Mouse (Mus musculus) ES-CJ7 (cell line): ENCODE data around the gene Litaf.
"Not testable (repeated sequence)": the region's sequence is repeated elsewhere in the genome, so short reads cannot be mapped to it uniquely, and the experiment has no call there.

Experiments
- DNase-seq: peaks from one replicate; pipeline ENCODE4 v3.0.0; 2011; ENCODE audit warnings: low read depth, low spot score

Litaf gene

GRCm38 (mm10) chr16:10958307-10958706 lies 107.7 kb downstream of the Litaf start:
- DNase-seq: not testable (repeated sequence)

- DNase-seq: peak; percentile 22
Measured at GRCm38 (mm10) chr16:10957794-10958193, 108.2 kb downstream of the Litaf start.

GRCm38 (mm10) chr16:10956938-10957685 lies 108.8 kb downstream of the Litaf start:
- no peak for DNase-seq

GRCm38 (mm10) chr16:10955078-10955477 lies 110.9 kb downstream of the Litaf start:
- DNase-seq: no peak

DNA sequence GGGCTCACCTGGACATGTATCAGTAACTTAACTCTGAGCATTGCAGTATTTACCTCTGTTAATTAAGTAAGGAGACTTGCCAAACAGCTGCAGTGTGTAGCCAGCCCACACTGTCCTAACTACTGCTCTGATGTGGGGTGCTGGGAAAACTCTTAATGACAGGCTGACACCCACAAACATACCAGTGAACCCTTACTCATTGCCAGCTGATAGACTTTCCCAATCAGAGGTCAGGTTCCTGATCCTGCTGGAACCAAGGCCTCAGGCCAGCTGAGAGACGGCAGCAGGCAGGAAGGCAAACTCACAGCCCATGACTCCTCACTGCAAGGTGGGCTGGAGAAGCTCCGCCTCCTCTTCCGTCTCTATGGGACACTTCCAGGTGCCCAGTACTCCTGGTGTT lies 113.1 kb downstream of the Litaf start:
- no peak for DNase-seq

- DNase-seq: no peak
Measured at GRCm38 (mm10) chr16:10952071-10952470, 113.9 kb downstream of the Litaf start.

DNA sequence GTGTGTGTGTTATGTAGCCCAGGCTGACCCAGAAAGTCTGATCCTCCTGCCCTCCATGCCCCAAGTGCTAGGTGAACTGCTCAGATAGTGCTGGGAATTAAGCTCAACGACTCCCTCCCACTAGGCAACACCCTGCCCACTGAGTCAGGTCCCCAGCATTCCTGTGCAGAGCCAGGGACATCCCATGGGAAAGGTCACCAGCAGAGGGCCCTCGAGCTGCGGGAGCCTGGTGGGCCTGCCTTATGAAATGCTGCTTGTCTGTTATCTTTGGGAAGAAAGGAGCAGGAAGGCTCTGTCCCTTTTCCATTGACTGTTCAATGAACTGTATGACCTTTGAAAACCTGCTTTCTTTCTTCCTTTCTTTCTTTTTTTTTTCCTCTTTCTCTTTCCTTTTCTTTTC lies 114.4 kb downstream of the Litaf start:
- DNase-seq: peak; percentile 66

GRCm38 (mm10) chr16:10950539-10950938 lies 115.4 kb downstream of the Litaf start:
- peak; percentile 40 for DNase-seq

DNA sequence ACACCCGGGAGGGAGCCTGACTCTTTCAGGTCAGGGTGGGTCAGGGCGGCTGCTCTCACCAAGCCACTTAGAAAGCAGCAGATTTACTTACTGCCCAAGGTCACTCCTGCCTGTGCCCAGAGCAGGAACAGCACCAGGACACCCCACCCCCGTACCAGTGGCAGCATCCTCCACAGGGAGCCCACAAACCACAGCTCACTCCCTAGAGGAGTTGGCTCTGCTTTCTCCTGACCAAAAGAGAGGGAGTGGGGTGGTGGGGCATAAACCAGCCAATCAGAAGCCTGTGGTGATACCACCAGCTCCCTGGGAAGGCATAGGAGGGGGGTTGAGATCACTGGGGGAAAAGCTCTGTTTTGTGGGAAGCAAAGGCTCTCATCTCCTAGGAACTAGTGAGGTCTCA lies 118.2 kb downstream of the Litaf start:
- DNase-seq: peak; percentile 31

DNA sequence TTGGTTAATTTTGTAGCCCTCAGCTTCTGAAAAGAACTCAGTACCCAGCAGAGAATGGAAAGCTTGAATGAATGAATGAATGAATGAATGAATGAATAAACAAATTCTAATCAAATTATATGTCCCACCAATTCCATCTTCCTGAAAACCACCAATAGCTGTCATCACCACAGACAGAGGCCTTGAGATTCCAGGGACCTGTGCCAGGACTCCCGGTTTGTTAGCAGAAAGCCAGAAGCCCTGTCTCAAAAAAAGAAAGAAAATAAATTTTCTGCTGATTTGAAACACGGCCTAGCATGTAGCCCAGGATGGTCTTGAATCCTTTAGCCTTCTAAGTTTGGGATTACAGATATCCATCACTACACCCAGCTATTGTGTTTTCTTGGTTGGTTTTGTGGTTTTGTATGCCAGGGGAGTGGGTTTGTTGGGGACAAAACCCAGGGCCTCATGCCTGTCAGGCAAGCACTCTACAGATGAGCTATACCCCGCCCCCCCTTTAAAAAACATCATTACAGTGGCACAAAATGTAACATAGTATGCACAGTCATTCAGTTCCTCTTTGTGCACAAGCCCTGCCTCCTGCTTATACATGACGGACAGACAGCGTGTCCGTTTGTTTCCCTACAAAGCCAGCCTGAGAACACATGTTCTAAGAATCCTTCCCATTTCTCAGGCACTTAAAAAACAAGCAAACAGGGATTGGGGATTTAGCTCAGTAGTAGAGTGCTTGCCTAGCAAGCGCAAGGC lies 120.4 kb downstream of the Litaf start:
- DNase-seq: no peak

DNA sequence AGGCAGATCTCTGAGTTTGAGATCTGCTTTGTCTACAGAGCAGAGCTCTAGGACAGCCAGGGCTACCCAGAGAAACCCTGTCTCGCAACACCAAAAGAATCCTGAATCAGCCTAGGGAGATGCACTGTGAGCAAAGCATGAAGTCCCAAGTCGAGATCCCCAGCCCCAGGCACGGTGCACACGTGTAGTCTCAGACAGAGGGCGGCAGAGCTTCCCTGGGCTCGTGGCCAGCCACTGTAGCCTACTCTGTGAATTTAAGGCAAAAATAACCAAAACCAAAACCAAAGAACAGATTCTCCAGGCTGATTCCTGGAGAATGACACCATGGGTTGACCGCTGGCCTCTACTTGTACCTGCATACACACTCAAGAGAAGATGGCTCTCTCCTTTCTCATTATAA lies 121.4 kb downstream of the Litaf start:
- DNase-seq: no peak

DNA sequence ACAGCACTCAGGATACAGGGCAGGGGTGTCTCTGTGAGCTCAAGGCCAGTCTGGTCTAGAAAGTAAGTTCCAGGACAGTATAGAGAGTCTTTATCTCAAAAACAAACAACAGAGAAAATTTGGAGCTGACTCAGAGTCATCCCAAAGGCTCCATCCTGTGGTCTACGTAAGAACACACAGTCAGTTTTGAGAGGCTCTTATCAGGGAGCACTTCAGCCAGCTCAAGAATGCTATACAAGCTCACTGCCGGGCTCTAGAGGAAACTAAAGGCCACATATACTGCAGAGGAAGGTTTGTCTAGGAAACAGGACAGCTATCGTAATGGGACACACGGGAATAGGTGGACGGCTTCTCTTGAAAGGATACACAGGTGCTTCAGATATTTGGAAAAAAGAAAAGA lies 122.7 kb downstream of the Litaf start:
- DNase-seq: no peak

DNA sequence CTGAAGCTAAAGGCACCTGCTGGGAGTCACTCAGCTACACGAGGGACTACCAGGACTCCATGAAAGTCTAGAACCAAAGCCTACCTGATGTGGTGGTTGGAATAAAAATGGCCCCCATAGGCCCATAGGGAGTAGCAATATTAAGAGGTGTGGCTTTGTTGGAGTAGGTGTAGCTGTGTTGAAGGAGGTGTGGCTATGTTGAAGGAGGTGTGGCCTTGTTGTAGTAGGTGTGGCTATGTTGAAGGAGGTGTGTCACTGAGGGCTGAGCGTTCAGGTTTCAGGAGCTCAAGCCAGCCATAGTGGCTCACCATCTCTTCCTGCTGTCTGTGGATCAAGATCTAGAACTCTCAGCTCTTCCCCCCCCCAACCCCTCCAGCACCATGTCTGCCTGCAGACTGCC lies 125.3 kb downstream of the Litaf start:
- DNase-seq: peak; percentile 39

DNA sequence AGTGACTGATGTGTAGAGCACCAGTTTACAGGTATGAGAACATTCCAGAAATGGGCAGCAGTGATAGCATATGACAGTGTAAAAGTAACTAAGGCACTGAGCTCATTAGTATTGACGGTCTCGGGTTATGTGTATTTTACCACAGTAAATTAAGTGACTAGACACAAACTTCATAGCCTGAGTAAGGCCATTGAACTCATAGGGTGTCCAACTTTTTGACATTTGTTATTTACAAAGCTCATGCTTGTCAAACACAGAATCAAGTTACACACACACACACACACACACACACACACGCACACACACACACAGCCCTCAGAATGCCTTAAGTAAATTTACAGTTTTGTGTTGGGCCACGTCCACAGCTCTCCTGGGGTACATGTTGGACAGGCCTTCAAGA lies 126.0 kb downstream of the Litaf start:
- no peak for DNase-seq

DNA sequence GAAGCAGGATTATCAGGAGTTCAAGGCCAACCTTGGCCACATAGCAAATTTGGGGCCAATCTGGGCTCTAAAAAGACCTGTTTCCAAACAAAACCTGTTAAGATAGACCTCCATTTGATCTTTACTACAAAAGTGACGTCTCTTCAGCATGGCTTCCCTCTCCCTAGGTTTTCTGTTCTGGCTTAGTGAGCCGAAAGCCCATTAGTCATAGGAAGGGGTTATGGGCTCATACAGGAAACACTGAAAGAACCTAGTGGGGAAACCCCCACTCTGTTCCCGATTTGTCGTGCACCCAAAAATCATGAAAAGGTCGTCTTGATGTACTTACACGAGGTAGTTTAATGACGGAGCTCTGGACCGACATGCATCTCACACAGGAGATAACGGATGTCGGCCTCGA lies 128.5 kb downstream of the Litaf start:
- no peak for DNase-seq

- no peak for DNase-seq
Measured at GRCm38 (mm10) chr16:10936700-10937319, 129.1 kb downstream of the Litaf start.

DNA sequence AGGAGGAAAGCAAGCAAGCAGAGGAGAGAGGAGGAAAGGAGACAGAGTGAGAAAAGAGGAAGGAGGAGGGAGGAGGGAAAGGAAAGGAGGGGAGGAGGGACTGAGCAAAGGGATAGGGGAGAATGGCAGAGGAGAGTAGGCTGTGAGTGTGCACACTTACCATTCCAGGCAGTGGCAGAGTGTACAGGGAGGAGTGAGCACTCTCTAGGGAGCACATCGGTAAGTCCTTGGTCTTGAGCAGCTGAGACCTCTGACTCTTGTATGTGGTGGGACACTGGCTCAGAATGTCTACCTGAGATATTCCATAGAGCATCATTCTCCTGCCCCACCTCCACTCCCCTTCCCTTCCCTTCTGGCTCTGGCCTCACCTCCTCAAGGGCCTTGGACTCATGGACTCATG lies 131.9 kb downstream of the Litaf start:
- DNase-seq: no peak

DNA sequence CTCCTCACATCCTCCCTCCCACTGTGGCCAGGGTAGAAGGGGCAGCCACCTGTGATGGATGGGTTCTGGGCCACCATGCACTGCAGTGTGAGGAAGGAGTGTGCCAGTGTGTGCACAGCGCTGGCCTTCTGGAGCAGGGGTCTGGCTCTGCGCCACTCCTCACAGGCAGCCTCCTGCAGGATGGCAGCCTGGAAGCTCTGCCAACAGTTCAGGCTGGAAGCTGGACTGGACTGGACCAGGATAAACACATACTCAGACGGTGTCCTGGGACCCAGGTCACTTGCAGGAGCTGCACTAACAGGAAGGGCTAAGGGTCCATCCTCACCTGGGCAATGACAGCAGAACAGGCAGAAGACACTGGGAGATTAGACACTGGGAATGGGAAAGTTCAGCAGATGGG lies 132.6 kb downstream of the Litaf start:
- no peak for DNase-seq

DNA sequence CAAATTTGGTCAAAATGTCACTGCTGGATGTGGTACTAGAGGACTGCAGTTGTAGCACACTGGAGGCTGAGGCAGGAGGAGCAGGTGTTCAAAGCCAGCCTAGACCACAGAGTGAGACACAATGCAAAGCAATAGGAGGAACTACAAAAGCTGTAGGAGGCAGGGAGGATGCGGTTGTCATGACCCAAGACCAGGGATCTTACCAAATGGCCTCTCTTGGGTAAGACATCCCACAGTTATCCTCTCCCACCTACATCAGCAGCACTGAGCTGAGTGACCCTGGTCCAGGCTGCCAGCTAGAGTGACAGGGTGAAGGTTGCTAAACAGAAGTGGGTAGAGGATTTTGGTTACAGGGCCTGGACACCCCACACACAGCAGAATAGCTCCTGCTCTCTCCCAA lies 138.9 kb downstream of the Litaf start:
- DNase-seq: no peak

GRCm38 (mm10) chr16:10925591-10926180 lies 140.3 kb downstream of the Litaf start:
- no peak for DNase-seq

GRCm38 (mm10) chr16:10923561-10923960 lies 142.4 kb downstream of the Litaf start:
- no peak for DNase-seq

GRCm38 (mm10) chr16:10919856-10920255 lies 146.1 kb downstream of the Litaf start:
- no peak for DNase-seq
